Mouse (Mus musculus) ES-Bruce4 (cell line): Measurements from ENCODE around the gene Taf5l. TPM values are rescaled to one million over a fixed set of nuclear protein-coding genes. Genes with fewer than 3 reads are reported as not detected.
A peak's percentile ranks its signal among the peaks of the same experiment; 100 is the strongest.

Experiments
- H3K27ac ChIP-seq: 2 replicates; pipeline ENCODE4 v1.5.1; 2012; ENCODE audit warnings: low read length, inconsistent platforms; ENCODE audit not compliant: insufficient read depth
- H3K27me3 ChIP-seq: 2 replicates; pipeline ENCODE4 v1.6.1; 2012; ENCODE audit warnings: mild to moderate bottlenecking, low read length, inconsistent platforms; ENCODE audit not compliant: control insufficient read depth, poor library complexity, insufficient read depth, severe bottlenecking
- H3K36me3 ChIP-seq: 2 replicates; pipeline ENCODE4 v1.6.1; 2012; ENCODE audit warnings: inconsistent platforms, mild to moderate bottlenecking, low read length, moderate library complexity; ENCODE audit not compliant: control insufficient read depth, poor library complexity, insufficient read depth, severe bottlenecking
- H3K4me1 ChIP-seq: one replicate; pipeline ENCODE4 v1.8.1; 2011; ENCODE audit warnings: low read length; ENCODE audit not compliant: control insufficient read depth, insufficient read depth
- H3K4me3 ChIP-seq: 2 replicates; pipeline ENCODE4 v1.5.1; 2011; ENCODE audit warnings: low read depth, mild to moderate bottlenecking, low read length
- H3K9ac ChIP-seq: 2 replicates; pipeline ENCODE4 v1.6.1; 2012; ENCODE audit warnings: low read depth, mild to moderate bottlenecking, inconsistent platforms; ENCODE audit not compliant: poor library complexity, severe bottlenecking
- H3K9me3 ChIP-seq: replicated peaks from 2 replicates; pipeline ENCODE4 v1.6.1; 2012; ENCODE audit warnings: mild to moderate bottlenecking, low read length, inconsistent platforms; ENCODE audit not compliant: control insufficient read depth, poor library complexity, insufficient read depth, severe bottlenecking
- CTCF ChIP-seq: IDR thresholded peaks from one replicate; pipeline ENCODE4 v1.8.1; 2011; ENCODE audit warnings: low read depth, low read length
- EP300 ChIP-seq: IDR thresholded peaks from 2 replicates; pipeline ENCODE4 v1.6.1; 2011; ENCODE audit warnings: low read depth, low read length; ENCODE audit not compliant: insufficient read depth
- POLR2A ChIP-seq: IDR thresholded peaks from one replicate; pipeline ENCODE4 v1.8.1; 2011; ENCODE audit warnings: low read length; ENCODE audit not compliant: insufficient read depth
- polyA plus RNA-seq: library from polyadenylated mRNA; stranded (reverse); fragments of >200 nt; gene quantifications from 2 replicates; pipeline ENCODE4 v1.2.4, GENCODE M21; 2011; ENCODE audit warnings: low read depth; ENCODE audit not compliant: missing spikeins, insufficient read depth, insufficient read length

Taf5l gene
- polyA plus RNA-seq, 1 experiment, result 62.3 TPM

DNA sequence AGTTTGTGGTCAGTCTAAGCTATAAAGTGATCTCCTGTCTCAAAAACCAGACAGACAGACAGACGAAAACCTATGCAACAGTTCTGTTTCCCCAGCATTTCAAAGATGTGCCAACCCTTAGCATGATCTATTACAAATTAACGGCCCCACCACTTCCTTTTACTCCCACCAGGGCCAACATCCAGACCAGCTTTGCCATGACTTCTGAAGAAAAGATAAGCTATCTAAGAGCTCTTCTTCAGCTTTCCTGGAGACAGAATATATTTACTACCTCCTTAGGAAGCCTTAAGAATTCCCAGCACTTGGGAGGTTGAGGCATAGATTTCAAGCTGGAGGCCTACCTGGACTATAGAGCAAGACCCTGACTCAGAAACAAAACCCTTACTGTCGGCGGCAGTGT, 41.0 kb downstream of the Taf5l start:
- H3K9me3 ChIP-seq, result no peaks in the 10 kb centered on the region
- no peaks in the 10 kb centered on the region for H3K36me3 ChIP-seq
- H3K9ac ChIP-seq, result no peak overlapping the region
- no peak overlapping the region for H3K27ac ChIP-seq
- TF ChIP-seq POLR2A (no peak), EP300 (no peak), CTCF (no peak)
- no peaks in the 10 kb centered on the region for H3K27me3 ChIP-seq
- H3K4me1 ChIP-seq, result no peaks in the 10 kb centered on the region
- no peak overlapping the region for H3K4me3 ChIP-seq

DNA sequence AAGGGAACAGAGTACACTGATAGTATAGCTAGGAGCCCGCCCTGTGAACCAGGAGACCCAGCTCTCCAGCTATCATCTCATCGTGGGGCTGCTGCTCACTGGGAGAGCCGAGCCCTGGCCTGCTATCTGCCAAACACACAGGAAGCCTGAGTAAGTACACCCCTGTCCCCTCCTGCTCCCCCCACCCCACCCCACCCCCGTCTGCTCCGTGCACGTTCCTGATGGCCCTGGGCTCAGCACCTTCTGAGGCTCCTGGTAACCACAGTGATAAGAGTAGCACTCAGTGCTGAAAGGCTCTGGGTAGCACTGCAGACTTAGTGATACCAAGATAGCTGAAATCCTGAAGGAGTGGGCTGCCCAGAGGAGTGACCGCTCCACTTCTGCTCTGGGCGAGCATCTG, 42.3 kb downstream of the Taf5l start:
- Histone ChIP-seq H3K27ac (no peak overlapping the region), H3K27me3 (no peaks in the 10 kb centered on the region), H3K4me1 (no peaks in the 10 kb centered on the region), H3K9ac (no peak overlapping the region), H3K4me3 (no peak overlapping the region), H3K36me3 (no peaks in the 10 kb centered on the region), H3K9me3 (no peaks in the 10 kb centered on the region)
- TF ChIP-seq POLR2A, result no peak
- TF ChIP-seq CTCF, result no peak
- TF ChIP-seq EP300, result no peak

DNA sequence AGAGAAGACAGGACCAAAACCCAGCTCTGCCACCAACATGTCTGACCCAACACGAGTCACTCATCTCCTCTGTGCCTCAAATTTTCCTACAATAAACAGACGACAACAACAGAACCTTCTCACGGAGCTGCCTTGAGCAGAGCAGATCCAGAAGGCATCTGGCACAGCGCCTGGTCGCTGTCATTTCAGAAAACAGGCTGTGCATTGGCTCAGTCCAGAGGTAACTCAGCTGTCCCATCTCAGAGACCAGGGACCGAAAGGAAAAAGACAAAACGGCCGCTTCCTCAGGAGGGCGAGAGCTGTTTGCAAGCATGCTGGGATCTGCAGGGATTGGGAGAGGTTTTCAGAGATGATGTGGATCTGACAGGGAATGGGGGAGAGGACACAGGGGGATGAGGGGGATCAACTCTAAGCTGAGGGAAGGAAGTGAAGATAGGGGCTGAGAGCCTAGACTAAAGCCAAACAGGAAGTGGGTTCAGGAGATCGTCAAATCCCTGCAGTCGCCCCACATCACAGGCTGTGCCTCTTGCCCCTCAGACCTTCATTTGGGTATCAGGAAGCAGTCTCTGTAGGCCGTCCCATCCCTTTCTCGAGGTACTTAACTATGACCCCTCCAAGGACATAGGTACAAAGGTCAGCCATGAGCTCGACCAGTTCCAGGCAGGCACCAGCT, 42.9 kb downstream of the Taf5l start:
- Histone ChIP-seq H3K4me3 (no peak overlapping the region), H3K36me3 (no peaks in the 10 kb centered on the region), H3K9me3 (no peaks in the 10 kb centered on the region), H3K27me3 (no peaks in the 10 kb centered on the region), H3K27ac (no peak overlapping the region), H3K9ac (no peak overlapping the region), H3K4me1 (no peaks in the 10 kb centered on the region)
- TF ChIP-seq EP300 (no peak), POLR2A (no peak), CTCF (no peak)

DNA sequence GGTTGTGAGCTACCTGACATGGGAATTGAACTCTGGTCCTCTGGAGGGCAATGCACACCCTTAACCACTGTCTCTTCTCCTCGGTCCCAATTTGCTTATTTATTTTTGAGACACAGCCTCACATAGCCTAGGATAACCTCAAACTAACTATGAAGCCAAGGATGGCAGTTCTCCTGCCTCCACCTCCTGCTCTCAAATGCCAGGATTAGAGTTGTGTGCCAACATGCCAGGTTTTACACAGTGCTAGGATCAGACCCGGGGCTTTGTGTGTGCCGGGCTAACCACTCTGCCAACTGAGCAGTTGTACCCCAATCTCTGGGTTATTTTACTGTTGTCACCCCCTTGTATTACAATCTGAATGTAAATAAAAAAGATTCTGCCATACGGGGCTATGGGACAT, 43.7 kb downstream of the Taf5l start:
- Histone ChIP-seq H3K4me1 (no peaks in the 10 kb centered on the region), H3K4me3 (no peak overlapping the region), H3K9me3 (no peaks in the 10 kb centered on the region), H3K9ac (no peak overlapping the region), H3K27me3 (no peaks in the 10 kb centered on the region), H3K36me3 (no peaks in the 10 kb centered on the region), H3K27ac (no peak overlapping the region)
- no peak for TF ChIP-seq POLR2A
- TF ChIP-seq CTCF, result no peak

DNA sequence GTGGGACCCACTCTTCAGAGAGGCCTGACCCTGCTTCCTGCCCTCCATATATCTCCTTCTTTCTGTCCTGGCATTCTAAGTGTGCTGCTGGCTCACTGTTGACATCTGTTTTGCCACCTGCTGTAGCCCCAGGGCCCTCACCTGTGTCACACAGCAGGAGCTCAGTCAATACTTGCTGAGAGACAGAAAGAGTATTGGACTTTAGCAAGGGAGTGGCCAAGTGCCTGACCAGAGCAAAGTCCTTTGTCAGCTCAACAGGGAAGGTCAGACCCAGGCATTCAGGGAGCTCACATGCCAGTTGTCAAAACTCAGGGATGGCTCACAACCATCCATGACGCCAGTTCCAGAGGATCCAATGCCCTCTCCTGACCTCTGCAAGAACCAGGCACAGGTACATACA, 47.7 kb downstream of the Taf5l start:
- TF ChIP-seq EP300 (peak; percentile 54; the same call in 1 of the 2 replicates), CTCF (no peak), POLR2A (no peak)
- Histone ChIP-seq H3K9ac (no peak overlapping the region), H3K27me3 (no peaks in the 10 kb centered on the region), H3K36me3 (no peaks in the 10 kb centered on the region), H3K9me3 (no peaks in the 10 kb centered on the region), H3K27ac (no peak overlapping the region), H3K4me1 (no peaks in the 10 kb centered on the region), H3K4me3 (no peak overlapping the region)

DNA sequence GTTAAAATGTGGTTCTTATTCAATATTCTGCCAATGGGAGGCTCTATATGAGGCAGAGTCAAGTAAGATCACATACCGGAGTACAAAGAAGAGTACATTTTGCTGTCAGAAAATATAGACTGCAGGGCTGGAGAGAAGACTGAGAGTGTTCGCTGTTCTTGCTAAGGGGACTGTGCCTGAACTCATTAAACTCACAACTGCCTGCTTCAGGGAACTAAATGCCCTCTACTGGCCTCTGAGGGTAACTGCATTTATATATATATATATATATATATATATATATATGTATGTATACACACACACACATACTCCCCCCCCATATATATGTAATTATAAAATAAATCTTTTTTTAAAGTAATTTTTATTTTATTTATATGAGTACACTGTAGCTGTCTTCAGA, 54.3 kb downstream of the Taf5l start:
- no peak for TF ChIP-seq CTCF
- no peak for TF ChIP-seq EP300
- no peak for TF ChIP-seq POLR2A
- H3K4me1 ChIP-seq, result no peaks in the 10 kb centered on the region

More for the DNA sequence above, 54.3 kb downstream of the Taf5l start:
- no peaks in the 10 kb centered on the region for H3K9me3 ChIP-seq
- H3K27ac ChIP-seq, result no peak overlapping the region
- H3K4me3 ChIP-seq, result no peak overlapping the region
- H3K9ac ChIP-seq, result no peak overlapping the region
- H3K27me3 ChIP-seq, result no peaks in the 10 kb centered on the region
- peaks cover 3% of the 10 kb centered on the region; the same call in 1 of the 2 replicates for H3K36me3 ChIP-seq
